Mouse (Mus musculus): Measurements from ENCODE around the gene Foxn3. TPM values are rescaled to one million over a fixed set of nuclear protein-coding genes. Genes with fewer than 3 reads are reported as not detected.

Gene Foxn3
- polyA plus RNA-seq, 1 experiment from 2014 or later = 63.5 TPM

- Histone ChIP-seq H3K36me3 (no peaks in the 10 kb centered on the region), H3K9me3 (no peaks in the 10 kb centered on the region), H3K4me3 (no peak overlapping the region), H3K27me3 (no peaks in the 10 kb centered on the region), H3K4me1 (peaks cover 26% of the 10 kb centered on the region), H3K4me2 (no peak overlapping the region), H3K27ac (no peak overlapping the region), H3K9ac (no peak overlapping the region)
- no peak for ATAC-seq (ENCODE audit: borderline replicate concordance, extremely low read depth, low FRiP score, low TSS enrichment)
- WGBS = 88% methylated on average over 11 of the region's 11 CpGs
These were observed 209.7 kb downstream of the Foxn3 start for GRCm38 (mm10) chr12:99353692-99354091.

GRCm38 (mm10) chr12:99352583-99352982 lies 210.8 kb downstream of the Foxn3 start:
- H3K9me3 ChIP-seq = no peaks in the 10 kb centered on the region
- no peak overlapping the region for H3K4me3 ChIP-seq
- WGBS = 73% methylated on average over 6 of the region's 6 CpGs
- H3K36me3 ChIP-seq = no peaks in the 10 kb centered on the region
- H3K4me2 ChIP-seq = no peak overlapping the region
- H3K9ac ChIP-seq = no peak overlapping the region
- no peak for ATAC-seq (ENCODE audit: borderline replicate concordance, extremely low read depth, low FRiP score, low TSS enrichment)
- H3K4me1 ChIP-seq = peaks cover 30% of the 10 kb centered on the region
- no peaks in the 10 kb centered on the region for H3K27me3 ChIP-seq
- 0 out of 2 replicates have a peak overlapping the region, but pooled peaks have one; percentile 13 for H3K27ac ChIP-seq

- H3K9me3 ChIP-seq = no peaks in the 10 kb centered on the region
- ATAC-seq (ENCODE audit: borderline replicate concordance, extremely low read depth, low FRiP score, low TSS enrichment) = peak; percentile 46; the same call in 1 of the 2 replicates
- peaks cover 30% of the 10 kb centered on the region for H3K4me1 ChIP-seq
- no peak overlapping the region for H3K9ac ChIP-seq
- H3K36me3 ChIP-seq = no peaks in the 10 kb centered on the region
- no peak overlapping the region for H3K4me3 ChIP-seq
- WGBS = 51% methylated on average over 7 of the region's 7 CpGs
- H3K27ac ChIP-seq = 0 out of 2 replicates have a peak overlapping the region, but pooled peaks have one; percentile 13
- H3K27me3 ChIP-seq = no peaks in the 10 kb centered on the region
- no peak overlapping the region for H3K4me2 ChIP-seq
These were observed 211.2 kb downstream of the Foxn3 start for GRCm38 (mm10) chr12:99352136-99352535.

GRCm38 (mm10) chr12:99351731-99352130 lies 211.7 kb downstream of the Foxn3 start:
- WGBS = 53% methylated on average over 9 of the region's 9 CpGs
- Histone ChIP-seq H3K27ac (no peak overlapping the region), H3K9ac (no peak overlapping the region), H3K4me1 (peaks cover 30% of the 10 kb centered on the region), H3K4me2 (no peak overlapping the region), H3K4me3 (no peak overlapping the region), H3K36me3 (no peaks in the 10 kb centered on the region), H3K27me3 (no peaks in the 10 kb centered on the region), H3K9me3 (no peaks in the 10 kb centered on the region)
- ATAC-seq (ENCODE audit: borderline replicate concordance, extremely low read depth, low FRiP score, low TSS enrichment) = no peak

- Histone ChIP-seq H3K4me3 (no peak overlapping the region), H3K36me3 (no peaks in the 10 kb centered on the region), H3K4me1 (peaks cover 39% of the 10 kb centered on the region), H3K9me3 (no peaks in the 10 kb centered on the region), H3K27ac (no peak overlapping the region), H3K4me2 (no peak overlapping the region), H3K9ac (no peak overlapping the region), H3K27me3 (no peaks in the 10 kb centered on the region)
- 69% methylated on average over 9 of the region's 9 CpGs for WGBS
- ATAC-seq (ENCODE audit: borderline replicate concordance, extremely low read depth, low FRiP score, low TSS enrichment) = no peak; the same call in 1 of the 2 replicates
These were observed 213.8 kb downstream of the Foxn3 start for GRCm38 (mm10) chr12:99349650-99349997.

- no peaks in the 10 kb centered on the region for H3K27me3 ChIP-seq
- H3K9ac ChIP-seq = no peak overlapping the region
- H3K4me1 ChIP-seq = peaks cover 39% of the 10 kb centered on the region
- WGBS = 65% methylated on average over 10 of the region's 10 CpGs
- H3K27ac ChIP-seq = no peak overlapping the region
- H3K36me3 ChIP-seq = no peaks in the 10 kb centered on the region
- H3K9me3 ChIP-seq = no peaks in the 10 kb centered on the region
- no peak overlapping the region for H3K4me2 ChIP-seq
- H3K4me3 ChIP-seq = no peak overlapping the region
- no peak for ATAC-seq (ENCODE audit: borderline replicate concordance, extremely low read depth, low FRiP score, low TSS enrichment)
These were observed 214.3 kb downstream of the Foxn3 start for GRCm38 (mm10) chr12:99348940-99349649.

- Histone ChIP-seq H3K4me2 (no peak overlapping the region), H3K9ac (no peak overlapping the region), H3K9me3 (no peaks in the 10 kb centered on the region), H3K4me3 (no peak overlapping the region), H3K4me1 (peaks cover 36% of the 10 kb centered on the region), H3K27ac (no peak overlapping the region), H3K27me3 (no peaks in the 10 kb centered on the region), H3K36me3 (no peaks in the 10 kb centered on the region)
- no peak for ATAC-seq (ENCODE audit: borderline replicate concordance, extremely low read depth, low FRiP score, low TSS enrichment)
- 76% methylated on average over 3 of the region's 3 CpGs for WGBS
These were observed 215.9 kb downstream of the Foxn3 start for GRCm38 (mm10) chr12:99347512-99347911.

- H3K27me3 ChIP-seq = no peaks in the 10 kb centered on the region
- no peak overlapping the region for H3K9ac ChIP-seq
- H3K4me3 ChIP-seq = no peak overlapping the region
- no peaks in the 10 kb centered on the region for H3K36me3 ChIP-seq
- peaks cover 36% of the 10 kb centered on the region for H3K4me1 ChIP-seq
- WGBS = 68% methylated on average over 3 of the region's 3 CpGs
- no peak overlapping the region for H3K27ac ChIP-seq
- no peaks in the 10 kb centered on the region for H3K9me3 ChIP-seq
- no peak overlapping the region for H3K4me2 ChIP-seq
- ATAC-seq (ENCODE audit: borderline replicate concordance, extremely low read depth, low FRiP score, low TSS enrichment) = no peak
These were observed 216.4 kb downstream of the Foxn3 start for GRCm38 (mm10) chr12:99346982-99347381.

GRCm38 (mm10) chr12:99345323-99345722 lies 218.1 kb downstream of the Foxn3 start:
- Histone ChIP-seq H3K9ac (no peak overlapping the region), H3K27ac (no peak overlapping the region)
- 70% methylated on average over 4 of the region's 4 CpGs for WGBS

GRCm38 (mm10) chr12:99343378-99343777 lies 220.0 kb downstream of the Foxn3 start:
- Histone ChIP-seq H3K9ac (no peak overlapping the region), H3K4me2 (no peak overlapping the region), H3K4me1 (peaks cover 33% of the 10 kb centered on the region), H3K9me3 (no peaks in the 10 kb centered on the region), H3K27me3 (no peaks in the 10 kb centered on the region), H3K36me3 (no peaks in the 10 kb centered on the region), H3K27ac (no peak overlapping the region), H3K4me3 (no peak overlapping the region)
- no peak for ATAC-seq (ENCODE audit: borderline replicate concordance, extremely low read depth, low FRiP score, low TSS enrichment)
- 98% methylated on average over 2 of the region's 2 CpGs for WGBS

More at GRCm38 (mm10) chr12:99345323-99345722, 218.1 kb downstream of the Foxn3 start:
- no peaks in the 10 kb centered on the region for H3K9me3 ChIP-seq
- H3K27me3 ChIP-seq = no peaks in the 10 kb centered on the region
- no peak overlapping the region for H3K4me3 ChIP-seq
- peaks cover 42% of the 10 kb centered on the region for H3K4me1 ChIP-seq
- no peak for ATAC-seq (ENCODE audit: borderline replicate concordance, extremely low read depth, low FRiP score, low TSS enrichment)
- H3K36me3 ChIP-seq = no peaks in the 10 kb centered on the region
- H3K4me2 ChIP-seq = no peak overlapping the region

GRCm38 (mm10) chr12:99342160-99342559 lies 221.2 kb downstream of the Foxn3 start:
- 16% methylated on average over 3 of the region's 3 CpGs for WGBS
- peaks cover 35% of the 10 kb centered on the region for H3K4me1 ChIP-seq
- no peaks in the 10 kb centered on the region for H3K27me3 ChIP-seq
- peak overlapping the region; percentile 18; the same call in 1 of the 2 replicates for H3K27ac ChIP-seq
- no peak for ATAC-seq (ENCODE audit: borderline replicate concordance, extremely low read depth, low FRiP score, low TSS enrichment)
- H3K4me2 ChIP-seq = no peak overlapping the region
- H3K4me3 ChIP-seq = no peak overlapping the region
- no peaks in the 10 kb centered on the region for H3K9me3 ChIP-seq
- no peak overlapping the region for H3K9ac ChIP-seq
- H3K36me3 ChIP-seq = no peaks in the 10 kb centered on the region

GRCm38 (mm10) chr12:99341751-99342150 lies 221.6 kb downstream of the Foxn3 start:
- WGBS = 35% methylated on average over 7 of the region's 7 CpGs
- peak overlapping the region; percentile 18; the same call in 1 of the 2 replicates for H3K27ac ChIP-seq
- peaks cover 39% of the 10 kb centered on the region for H3K4me1 ChIP-seq
- H3K36me3 ChIP-seq = no peaks in the 10 kb centered on the region
- ATAC-seq (ENCODE audit: borderline replicate concordance, extremely low read depth, low FRiP score, low TSS enrichment) = no peak
- no peaks in the 10 kb centered on the region for H3K27me3 ChIP-seq
- H3K9me3 ChIP-seq = no peaks in the 10 kb centered on the region
- no peak overlapping the region for H3K4me3 ChIP-seq
- no peak overlapping the region for H3K9ac ChIP-seq
- H3K4me2 ChIP-seq = no peak overlapping the region

Measured in lung, embryonic 15.5 days (tissue).